Mouse (Mus musculus): ENCODE measurements around the gene Btf3.
A peak's percentile ranks its signal among the peaks of the same experiment; 100 is the strongest.

Btf3 gene

DNA sequence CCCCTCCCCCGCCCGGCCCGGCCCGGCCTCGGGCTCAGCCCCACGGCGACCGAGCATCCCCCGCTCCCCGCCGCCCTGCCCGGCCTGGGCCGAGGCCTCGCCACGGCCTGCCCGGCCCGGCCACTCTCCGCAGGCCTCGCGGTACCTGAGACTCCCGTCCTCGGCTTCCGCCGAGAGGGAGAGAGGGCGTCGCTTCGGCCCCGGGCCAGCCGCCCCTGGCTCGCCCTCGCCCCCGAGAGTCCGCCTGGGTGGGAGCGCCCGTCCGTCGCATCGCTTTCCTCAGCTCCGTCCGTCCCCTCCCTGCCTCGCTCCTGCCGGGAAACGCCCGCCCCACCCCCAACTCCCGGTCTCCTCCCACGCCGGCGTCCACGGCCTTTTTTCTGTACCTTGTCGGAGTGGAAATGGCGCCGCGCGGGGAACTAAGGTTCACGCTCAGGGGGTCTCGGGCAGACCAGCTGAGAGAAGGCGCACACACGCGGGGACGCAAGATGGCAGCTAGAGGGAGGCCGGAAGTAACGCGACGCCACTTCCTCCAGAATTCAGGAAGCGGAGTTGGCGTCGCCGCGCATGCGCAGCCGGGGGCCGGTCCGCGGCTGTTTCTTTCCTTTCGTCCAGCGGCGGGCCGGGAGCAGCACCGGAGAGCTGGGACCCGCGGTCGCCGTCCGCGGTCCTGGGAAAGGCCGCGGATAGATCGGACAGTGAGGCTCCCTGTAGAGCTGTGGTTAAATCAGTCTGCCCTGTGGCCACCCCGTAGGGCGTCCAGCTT lies at the start of gene Btf3:
TSS of gene Btf3 (minus strand) at position 527 of the 766 bp plus-strand sequence.
- DNase-seq (ENCODE audit: low spot score in 2 of 2), result peak; percentile 95 to 96

DNA sequence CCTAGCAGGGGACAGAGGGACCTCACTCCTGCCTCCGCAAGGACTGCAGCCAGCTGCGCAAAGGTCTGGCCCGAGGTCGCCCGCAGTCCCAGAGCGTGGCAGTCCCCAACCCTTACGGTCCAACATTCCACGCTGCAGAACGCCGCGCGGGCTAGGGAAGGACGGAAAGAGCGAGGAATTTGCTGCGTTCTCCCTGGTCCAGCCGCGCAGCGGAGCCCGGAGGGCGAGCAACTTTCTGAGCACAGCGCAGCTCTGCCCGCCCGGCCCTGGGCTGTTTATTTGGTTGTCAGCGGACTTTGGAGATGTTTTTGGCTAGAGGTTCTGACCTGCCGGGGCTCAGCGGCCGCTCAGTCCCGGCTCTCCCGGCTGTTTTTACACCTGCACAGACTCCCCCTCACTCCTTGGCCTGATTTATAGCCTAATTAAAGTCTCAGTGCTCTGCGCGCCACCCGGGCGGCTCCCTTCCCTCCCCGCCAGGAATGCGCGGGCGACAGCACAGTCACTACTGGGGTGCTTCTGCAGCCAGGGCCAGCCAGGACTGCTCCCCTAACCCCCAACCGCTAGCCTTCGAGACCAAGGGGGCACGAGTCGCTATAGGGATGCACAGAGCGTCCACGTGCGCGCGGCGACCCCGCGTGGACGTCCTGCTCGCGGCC lies 49.1 kb upstream of the Btf3 start:
- no peak for DNase-seq (ENCODE audit: low spot score in 2 of 2)

DNA sequence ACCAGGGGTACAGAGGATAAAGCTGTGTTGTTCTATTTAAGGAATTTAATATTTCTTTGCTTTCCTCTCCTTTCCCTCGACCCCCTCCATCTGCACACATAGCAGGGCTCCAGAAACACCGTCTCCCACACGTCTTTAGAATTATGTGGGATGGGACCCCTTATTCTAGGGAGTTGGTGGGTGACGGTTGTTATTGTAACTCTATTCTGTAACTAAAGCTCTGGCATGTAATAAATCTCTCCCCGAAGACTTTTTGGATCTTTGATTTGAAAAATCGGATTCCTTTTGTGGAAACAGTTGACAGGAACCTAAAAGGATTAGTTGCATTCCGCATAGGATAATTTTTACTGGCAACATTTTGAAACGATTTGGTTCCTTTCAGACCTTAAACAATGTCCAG lies 48.3 kb upstream of the Btf3 start:
- no peak for DNase-seq (ENCODE audit: low spot score in 2 of 2)

DNA sequence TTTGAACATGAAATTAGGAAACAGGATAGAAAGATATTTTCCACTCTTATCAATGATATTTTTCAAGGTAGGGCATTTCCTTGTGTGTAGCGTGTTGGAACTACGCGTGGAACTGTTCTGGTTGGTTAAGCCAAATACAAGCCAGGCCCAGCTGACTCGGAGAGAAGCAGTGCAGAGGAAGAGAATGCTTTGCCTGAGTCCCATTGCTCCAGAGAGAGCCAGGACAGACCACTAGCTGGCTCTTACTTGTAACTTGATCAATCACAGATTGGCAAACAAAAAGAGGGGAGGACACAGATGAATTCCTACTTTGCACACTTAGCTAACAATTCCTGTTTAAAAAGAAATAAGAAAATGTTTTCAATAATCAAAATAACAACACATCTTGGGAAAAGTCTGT lies 46.2 kb upstream of the Btf3 start:
- no peak for DNase-seq (ENCODE audit: low spot score in 2 of 2)

DNA sequence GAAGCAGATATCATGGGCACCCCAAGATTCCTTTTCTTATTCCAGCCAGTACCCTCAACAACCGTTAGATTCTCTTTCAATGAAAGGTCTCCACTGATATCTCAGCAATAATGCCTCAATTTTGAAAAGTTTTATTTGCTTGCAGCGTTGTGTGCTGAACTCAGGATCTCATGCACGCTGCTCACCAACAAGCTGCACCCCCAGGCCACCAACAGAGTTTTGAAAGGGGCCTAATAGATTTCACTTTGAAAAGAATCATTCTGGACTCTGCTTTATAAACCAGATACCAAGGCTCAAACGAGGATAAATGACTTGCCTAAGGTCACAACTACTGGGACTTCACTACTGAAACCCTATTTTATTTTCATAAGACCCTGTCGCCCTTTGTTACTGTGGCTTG lies 44.4 kb upstream of the Btf3 start:
- no peak for DNase-seq (ENCODE audit: low spot score in 2 of 2)

DNA sequence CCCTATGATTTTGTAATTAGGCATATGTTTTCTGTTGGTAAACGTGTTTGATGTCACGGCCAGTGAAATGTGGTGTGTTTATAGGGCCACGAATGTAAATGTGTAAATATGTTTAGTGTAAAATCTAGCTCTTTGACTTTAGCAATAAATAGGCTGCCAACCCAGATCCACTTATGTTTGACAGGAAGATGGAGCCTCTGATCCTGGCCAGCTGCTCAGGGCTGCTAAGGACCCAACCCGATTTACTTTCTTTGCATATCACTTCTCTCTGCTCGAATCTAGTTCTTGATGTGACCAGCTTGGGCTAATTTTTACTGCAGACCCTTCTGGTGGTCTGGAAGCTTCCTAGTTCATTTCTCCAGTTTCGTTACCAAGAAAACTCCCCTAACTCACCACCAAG lies 43.6 kb upstream of the Btf3 start:
- DNase-seq (ENCODE audit: low spot score in 2 of 2), result no peak

DNA sequence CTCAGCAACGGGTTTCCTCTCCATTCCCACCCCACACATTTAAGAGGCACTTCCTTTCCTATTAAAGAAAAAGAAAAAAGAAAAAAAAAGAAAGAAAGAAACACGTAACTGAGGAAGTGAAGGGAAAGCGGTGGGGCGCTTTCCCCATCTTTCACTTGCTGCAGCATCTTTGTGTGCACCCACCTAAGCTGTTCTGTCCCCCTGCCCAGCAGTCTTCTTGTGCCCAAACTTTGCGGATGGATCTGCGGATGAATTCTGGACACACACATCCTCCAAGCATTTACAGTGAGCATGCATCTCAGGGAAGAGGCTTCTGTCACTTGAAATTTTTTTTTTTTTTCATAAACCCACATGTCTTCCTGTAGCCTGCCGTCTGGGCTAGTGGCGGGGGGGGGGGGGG lies 42.5 kb upstream of the Btf3 start:
- no peak for DNase-seq (ENCODE audit: low spot score in 2 of 2)

DNA sequence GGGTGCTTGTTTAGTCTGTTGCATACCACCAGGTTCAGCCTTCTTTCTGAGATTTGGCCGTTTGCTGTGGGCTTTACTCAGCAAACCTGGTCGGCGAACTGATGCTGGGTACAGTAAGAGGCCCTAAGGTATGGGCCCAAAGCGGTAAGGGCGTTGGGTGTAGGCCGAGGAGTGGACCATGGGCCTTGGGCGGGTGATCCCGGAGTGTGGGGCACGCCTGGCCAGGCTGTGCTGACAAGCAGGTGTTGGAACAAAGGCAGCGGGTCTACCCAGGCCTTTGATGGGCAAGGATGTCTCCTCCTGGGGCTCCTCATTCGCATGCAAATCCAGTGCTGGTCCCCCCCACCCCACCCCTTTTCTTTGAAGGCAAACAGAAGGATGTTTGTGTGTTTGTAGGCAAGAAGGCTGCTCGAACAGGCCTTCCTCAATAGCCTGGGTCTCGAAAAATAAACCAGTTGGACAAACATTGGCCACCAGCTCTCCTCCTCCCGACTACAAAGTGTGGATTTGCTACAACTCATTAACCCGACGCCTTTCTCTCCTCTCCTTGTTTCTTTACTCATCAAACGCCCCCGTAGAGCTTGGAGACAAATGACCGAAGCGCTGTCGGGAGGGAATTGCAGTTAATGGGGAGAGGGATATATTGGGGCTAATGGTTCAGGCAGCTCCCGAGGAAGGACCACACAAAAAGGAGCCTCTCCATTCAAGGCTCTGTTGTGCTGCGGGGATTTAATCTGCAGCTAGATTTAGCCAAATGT lies 41.8 kb upstream of the Btf3 start:
- DNase-seq (ENCODE audit: low spot score in 2 of 2), result no peak

DNA sequence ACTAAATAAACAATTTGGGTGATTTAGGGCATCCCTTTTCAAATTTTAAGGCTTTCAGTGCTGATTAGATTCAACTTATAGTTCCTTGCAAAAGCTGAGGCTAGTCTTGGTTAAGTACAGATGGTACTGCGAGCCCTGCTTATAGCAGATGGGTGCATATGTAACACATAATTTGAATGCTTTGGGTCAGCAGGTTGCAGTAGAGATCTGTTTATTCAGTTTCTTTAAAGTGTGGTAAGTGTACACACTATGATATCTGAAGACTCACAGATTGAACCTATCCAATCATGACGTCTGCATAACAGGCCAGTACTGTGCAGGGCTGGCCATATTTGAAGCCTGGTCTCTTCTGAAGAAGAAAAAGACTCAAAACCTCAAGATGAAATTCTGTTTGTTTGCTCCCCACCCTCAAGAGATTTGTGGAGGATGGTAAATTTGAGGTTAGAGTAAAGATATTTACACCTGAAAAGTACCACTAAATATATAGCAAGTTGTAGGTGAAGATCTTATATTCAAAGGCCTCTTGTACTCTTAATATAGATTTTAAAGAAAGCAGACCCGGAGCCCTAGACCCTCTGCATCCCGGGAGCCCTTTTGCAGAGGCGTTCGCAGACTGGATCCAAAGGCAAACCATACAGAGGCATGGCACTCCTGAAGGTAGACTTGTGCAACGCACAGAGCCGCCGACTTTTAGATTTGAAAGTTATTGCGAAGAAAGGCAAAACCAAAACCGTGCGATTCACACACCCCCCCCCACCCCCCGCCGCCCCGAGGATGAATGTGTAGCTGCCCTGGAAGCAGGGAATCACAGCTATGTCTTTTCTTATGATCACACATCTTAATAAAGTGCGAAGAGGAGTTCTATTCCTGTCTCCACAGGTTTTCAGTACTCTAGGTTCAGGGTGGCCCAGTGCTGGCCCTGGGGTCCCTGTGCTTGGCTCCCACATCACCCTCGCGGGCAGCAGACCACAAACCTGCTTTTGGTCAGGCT lies 40.9 kb upstream of the Btf3 start:
- no peak for DNase-seq (ENCODE audit: low spot score in 2 of 2)

DNA sequence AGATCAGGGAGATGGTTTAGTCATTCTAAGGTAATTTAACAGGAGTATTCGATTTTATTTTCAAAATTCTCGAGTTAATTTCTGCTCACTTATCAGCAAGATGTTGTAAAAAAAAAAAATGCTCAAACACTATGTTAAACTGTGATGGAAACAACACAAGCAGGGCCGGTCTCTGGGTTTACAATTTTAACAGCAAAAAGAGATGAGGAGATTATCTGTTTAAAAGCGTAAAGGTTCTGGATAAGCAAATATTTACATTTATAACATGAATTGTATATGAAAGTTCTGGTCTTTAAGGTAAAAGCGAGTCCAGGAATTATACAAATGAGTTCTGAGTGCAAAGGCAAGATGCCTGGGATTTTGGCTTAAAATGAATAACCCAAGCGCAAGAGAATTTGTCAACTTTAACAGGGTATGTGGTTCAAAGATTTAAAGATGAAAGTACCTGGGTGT lies 40.2 kb upstream of the Btf3 start:
- no peak for DNase-seq (ENCODE audit: low spot score in 2 of 2)

DNA sequence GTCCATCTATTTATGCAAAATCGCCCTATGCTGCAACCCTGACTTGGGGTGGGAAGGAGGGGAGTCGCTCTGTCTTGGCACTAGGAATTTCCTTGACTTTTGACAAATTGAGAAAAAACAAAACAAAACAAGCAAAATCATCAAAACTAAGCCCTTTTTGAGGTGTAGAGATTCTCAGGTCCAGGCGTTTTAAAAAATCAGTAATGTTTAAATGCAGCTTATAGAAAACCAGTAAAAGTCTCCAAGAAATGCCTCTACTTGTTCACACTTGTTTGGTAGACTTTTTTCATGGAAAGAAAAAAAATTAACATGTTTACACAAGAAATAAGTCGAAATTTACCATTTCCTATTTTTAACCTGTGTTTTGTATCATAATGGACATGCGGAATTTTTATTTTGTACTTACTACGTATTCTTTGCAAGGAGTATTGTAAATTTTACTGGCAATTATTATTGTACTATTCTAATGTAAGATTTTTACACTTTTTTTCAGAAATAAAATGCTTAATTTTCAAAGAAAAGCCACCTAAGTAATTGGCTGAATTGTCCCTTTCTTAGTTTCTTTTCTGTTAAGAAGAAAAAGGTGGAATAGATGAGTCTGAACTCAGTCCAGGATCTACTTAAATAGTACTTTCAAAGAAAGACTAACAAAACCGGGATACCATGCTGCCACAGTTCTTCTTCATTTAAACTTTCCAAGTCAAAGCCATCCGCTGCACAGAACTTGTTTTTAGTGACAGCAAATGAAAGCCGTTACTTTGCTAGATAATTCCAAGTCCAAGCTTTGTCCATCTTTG lies 39.6 kb upstream of the Btf3 start:
- DNase-seq (ENCODE audit: low spot score in 2 of 2), result no peak

DNA sequence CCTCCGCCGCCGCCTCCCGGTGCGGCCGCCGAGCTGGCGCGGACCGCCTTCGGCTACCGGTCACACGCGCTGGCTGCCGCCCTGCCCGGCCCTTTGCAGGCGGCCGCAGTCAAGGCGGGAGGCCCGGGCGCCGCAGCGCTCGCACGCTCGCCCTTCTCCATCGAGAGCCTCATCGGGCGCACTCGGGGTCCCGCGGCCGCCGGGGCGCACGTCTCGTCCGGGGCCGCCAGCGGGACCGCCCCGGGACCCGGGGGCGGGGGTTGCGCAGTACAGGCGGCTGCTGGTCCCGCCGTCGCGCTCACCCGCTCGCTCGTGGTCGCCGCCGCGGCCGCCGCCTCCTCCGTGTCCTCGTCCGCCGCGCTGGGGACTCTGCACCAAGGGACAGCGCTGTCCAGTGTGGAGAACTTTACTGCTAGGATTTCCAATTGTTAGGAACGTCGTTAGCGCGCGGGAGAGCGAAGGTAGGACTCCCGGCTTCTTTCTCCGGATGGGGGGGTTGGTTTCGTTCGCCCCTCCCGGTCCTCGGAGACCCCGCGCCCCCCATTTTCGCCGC lies 38.8 kb upstream of the Btf3 start:
- no peak for DNase-seq (ENCODE audit: low spot score in 2 of 2)

DNA sequence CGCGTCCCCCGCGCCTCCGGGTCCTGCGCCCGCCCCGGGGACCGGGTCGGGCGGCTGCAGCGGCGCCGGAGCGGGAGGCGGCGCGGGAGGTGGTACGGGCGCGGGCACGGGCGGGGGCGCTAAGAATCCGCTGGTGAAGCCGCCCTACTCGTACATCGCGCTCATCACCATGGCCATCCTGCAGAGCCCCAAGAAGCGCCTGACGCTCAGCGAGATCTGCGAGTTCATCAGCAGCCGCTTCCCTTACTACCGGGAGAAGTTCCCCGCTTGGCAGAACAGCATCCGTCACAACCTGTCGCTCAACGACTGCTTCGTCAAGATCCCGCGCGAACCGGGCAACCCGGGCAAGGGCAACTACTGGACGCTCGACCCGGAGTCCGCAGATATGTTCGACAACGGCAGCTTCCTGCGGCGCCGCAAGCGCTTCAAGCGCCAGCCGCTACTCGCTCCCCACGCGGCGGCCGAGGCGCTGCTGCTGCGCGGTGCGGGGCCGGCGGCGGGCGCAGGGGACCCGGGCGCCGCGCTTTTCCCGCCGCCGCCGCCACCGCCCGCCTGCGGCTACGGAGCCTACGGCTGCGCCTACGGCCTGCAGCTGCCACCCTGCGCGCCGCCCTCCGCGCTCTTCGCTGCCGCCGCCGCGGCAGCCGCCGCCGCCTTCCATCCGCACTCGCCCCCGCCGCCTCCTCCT lies 38.2 kb upstream of the Btf3 start:
- DNase-seq (ENCODE audit: low spot score in 2 of 2), result peak in 1 of 2 experiments; percentile 31

DNA sequence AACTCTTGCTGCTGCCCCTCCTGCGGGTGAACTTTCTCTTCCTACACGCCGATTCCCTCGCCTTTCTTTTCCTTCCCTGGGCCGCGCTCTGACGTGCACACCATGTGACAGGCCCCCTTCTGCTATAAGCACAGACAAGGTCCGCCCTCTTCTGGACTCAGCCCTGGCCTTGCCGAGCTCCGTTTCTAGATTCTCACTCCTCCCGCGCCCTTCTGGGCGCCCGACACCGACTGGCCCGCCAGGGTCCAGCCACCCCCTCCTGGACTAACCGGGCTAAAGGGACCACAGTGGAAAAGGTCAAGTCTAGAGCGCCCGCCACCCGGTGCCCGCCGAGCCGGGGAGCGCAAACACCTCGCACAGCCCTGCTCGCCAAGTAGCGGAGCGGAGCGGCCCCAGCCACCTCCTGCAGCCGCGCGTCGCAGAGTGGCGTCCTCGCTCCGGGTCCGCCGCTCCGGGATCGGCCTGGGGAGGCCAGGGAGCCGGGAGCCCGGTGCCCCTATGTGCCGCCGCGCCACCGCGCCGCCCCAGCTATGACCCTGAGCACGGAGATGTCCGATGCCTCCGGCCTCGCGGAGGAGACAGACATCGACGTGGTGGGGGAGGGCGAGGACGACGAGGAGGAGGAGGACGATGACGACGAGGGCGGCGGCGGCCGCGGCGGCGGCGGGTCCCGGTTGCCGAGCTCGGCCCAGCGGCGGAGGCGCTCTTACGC lies 37.4 kb upstream of the Btf3 start, which contains the start of gene Foxd1:
TSS of gene Foxd1 (plus strand) at position 153 of the 712 bp plus-strand sequence.
- peak; percentile 28 to 31 for DNase-seq (ENCODE audit: low spot score in 2 of 2)

DNA sequence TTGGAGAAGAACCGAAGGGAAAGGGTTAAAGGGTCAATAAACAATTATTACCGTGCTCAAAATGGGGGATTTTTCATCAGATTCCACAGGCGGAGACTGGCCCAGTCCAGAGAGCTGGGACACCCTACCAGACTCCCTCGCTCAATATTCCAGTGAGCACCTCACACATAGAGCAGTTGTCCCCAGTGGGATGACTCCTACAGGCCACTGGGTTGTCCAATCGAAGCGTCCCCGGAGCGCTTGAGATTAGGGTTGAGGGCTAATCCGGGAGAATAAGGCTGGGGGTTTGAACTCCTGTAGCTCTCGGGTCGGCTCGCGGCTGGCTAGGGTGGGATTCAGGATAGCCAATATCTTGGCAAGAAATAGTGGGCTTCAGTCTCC lies 36.9 kb upstream of the Btf3 start:
- no peak for DNase-seq (ENCODE audit: low spot score in 2 of 2)

DNA sequence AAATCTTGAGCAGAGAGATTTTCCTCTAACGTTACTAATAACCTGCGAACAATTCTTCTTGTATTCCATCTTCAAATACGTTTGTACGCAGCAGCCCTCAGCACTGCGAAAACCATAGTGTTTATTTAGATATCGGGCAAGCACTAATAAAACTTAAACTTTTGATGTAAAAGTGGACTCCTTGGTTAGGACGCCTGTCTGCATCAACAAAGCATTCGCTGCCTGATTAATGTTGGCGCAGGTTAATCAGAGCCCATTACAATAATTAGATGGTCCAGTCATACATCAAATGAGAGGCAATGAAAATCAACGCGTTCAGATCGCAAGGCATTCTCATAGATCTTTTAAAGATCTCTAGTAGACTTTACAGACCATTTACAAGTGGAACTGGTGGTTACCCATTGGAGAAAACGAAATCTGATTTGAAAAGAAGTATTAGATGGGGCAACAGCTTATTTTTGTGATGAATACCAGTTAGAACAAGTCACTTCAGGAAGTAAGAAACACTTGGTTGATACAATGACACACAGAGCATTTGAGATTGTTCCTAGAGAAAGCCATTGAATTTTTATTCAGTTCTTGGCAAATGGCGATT lies 35.7 kb upstream of the Btf3 start:
- no peak for DNase-seq (ENCODE audit: low spot score in 2 of 2)

DNA sequence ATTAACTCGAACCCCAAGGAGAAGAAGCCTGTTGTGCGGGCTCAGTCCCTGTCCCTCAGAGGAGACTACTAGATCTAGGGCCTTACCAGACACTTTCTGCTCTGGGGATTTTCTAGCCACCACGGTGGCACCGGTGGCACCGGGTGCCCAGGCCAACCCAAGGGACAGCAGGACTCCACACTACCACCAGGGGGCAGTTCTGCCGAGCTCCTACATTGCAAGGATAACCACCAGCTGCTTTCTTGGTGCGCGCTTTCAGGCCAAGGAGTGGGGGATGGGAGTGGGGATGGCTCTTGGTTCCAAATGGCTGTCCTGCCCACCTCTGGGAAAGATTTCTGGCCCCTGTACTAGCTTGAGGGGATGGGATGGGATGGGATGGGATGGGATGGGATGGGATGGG lies 34.7 kb upstream of the Btf3 start:
- DNase-seq (ENCODE audit: low spot score in 2 of 2), result peak in 1 of 2 experiments; percentile 39

DNA sequence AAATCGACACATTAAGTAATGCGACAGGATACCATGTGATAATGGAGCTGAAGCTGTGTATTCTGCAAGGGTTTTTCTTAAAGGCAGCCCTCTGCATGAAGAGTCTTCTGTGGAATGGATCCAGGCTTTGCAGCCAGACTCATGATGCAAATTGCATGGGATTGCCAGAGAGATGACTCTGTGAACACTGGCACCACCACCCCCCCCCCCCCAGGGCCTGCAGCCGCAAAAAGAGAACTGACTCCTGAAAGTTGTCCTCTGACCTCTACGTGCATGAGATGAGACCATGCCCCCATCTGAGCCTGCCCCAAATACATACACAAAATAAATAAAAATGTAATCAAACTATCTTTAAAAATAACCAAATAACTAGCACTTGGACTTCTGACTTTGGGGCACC lies 32.7 kb upstream of the Btf3 start:
- DNase-seq (ENCODE audit: low spot score in 2 of 2), result no peak

DNA sequence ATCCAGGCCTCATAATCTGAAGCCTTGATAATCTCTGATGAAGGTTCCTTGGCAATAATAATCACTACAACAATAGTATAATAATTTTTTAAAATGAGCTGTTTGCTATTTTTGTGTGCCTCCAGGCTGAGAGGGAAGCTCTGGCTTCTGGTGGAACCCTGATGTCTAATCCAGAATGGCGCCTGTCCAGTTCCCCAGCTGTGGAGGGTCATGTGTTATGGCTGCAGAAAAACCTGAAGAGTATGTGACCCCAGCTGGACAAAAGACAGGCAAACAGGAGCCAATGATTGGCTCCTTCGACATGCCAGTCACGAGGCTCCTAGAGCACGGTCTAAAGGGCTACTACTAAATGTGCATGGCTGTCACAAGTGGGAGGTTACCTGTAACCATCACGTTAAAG lies 23.7 kb upstream of the Btf3 start:
- DNase-seq (ENCODE audit: low spot score in 2 of 2), result no peak

All from right cerebral cortex, postnatal 10 days (tissue).